Mouse (Mus musculus) CH12.LX (cell line): Measurements from ENCODE around the gene Arhgef10l.
A peak's percentile ranks its signal among the peaks of the same experiment; 100 is the strongest.

Experiments
- CTCF ChIP-seq, 2 experiments: IDR thresholded peaks in 1 of 2; conservative IDR thresholded peaks in 1 of 2; 2 replicates each; pipeline ENCODE4 v1.5.1; 2011 to 2012; ENCODE audit warnings: low read depth in 2 of 2, low read length in 2 of 2, improper control_type of control experiment in 1 of 2, inconsistent platforms in 1 of 2, mild to moderate bottlenecking in 1 of 2, moderate library complexity in 1 of 2
- EP300 ChIP-seq: IDR thresholded peaks from 2 replicates; pipeline ENCODE4 v1.6.1; 2011; ENCODE audit warnings: low read length, improper control_type of control experiment
- MAFK ChIP-seq: IDR thresholded peaks from 2 replicates; pipeline ENCODE4 v1.6.1; 2011; ENCODE audit warnings: low read length, improper control_type of control experiment; ENCODE audit not compliant: insufficient replicate concordance

DNA sequence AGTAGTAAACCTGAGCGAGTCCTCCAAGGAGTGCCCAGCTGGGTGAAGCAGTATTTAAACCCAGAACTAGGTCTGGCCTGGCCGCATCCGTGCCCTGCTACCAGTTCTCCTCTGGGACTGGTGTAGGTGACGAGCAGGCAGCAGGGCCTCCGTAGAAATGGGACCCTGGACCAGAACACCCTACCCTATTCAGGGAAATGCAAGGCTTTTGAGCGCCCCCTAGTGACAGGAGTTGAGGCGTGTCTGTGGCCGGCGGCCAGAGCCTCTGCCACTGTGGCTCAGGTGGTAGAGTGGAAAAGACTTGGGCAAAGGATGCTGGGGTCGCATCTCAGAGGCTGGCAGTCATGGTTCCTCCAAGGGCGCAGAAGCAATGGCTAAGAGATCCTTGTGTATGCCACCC, 126.7 kb downstream of the Arhgef10l start:
- no peak for TF ChIP-seq MAFK
- TF ChIP-seq CTCF (conservative IDR thresholded peaks at IDR 0.05 in 1 of 2, IDR thresholded peaks at IDR 0.05 in 1 of 2; ENCODE audit: low read depth in 2 of 2, low read length in 2 of 2): peak; percentile 45 to 78
- TF ChIP-seq EP300: no peak
